Mouse (Mus musculus) heart, adult 2 months (tissue): ENCODE results near the gene B4galnt3. TPM values are rescaled to one million over a fixed set of nuclear protein-coding genes. Genes with fewer than 3 reads are reported as not detected.
A peak's percentile ranks its signal among the peaks of the same experiment; 100 is the strongest.

ENCODE experiments used
- DNase-seq, 2 experiments: peaks; one replicate each; pipeline ENCODE4 v3.0.0; 2021
- H3K27ac ChIP-seq: fragments of 200-600 bp; 2 replicates; pipeline ENCODE4 v1.8.1; 2022
- H3K27me3 ChIP-seq: fragments of 200-500 bp; 2 replicates; pipeline ENCODE4 v1.6.1; 2012; ENCODE audit warnings: mild to moderate bottlenecking, low read length, inconsistent platforms, mixed read lengths; ENCODE audit not compliant: control insufficient read depth, insufficient read depth
- H3K36me3 ChIP-seq: fragments of 200-500 bp; 2 replicates; pipeline ENCODE4 v1.6.1; 2012; ENCODE audit warnings: low read length, inconsistent platforms; ENCODE audit not compliant: control insufficient read depth, insufficient read depth
- H3K4me1 ChIP-seq: fragments of 200-500 bp; 2 replicates; pipeline ENCODE4 v1.6.1; 2011; ENCODE audit warnings: low read length; ENCODE audit not compliant: control insufficient read depth, insufficient read depth
- H3K4me3 ChIP-seq: fragments of 200-600 bp; 2 replicates; pipeline ENCODE4 v1.8.1; 2022
- H3K79me2 ChIP-seq: fragments of 200-500 bp; replicated peaks from 2 replicates; pipeline ENCODE4 v1.6.1; 2012; ENCODE audit warnings: mild to moderate bottlenecking, inconsistent platforms, low read length, moderate library complexity, mixed read lengths; ENCODE audit not compliant: control insufficient read depth, insufficient read depth
- H3K9ac ChIP-seq: fragments of 200-500 bp; 2 replicates; pipeline ENCODE4 v1.6.1; 2012; ENCODE audit warnings: low read depth, mild to moderate bottlenecking, control low read depth, inconsistent platforms, low read length, mixed read lengths
- CTCF ChIP-seq: fragments of 200-600 bp; IDR thresholded peaks from 2 replicates; pipeline ENCODE4 v1.8.1; 2022; ENCODE audit warnings: antibody characterized with exemption, mild to moderate bottlenecking, moderate library complexity
- EP300 ChIP-seq: fragments of 200-500 bp; IDR thresholded peaks from 2 replicates; pipeline ENCODE4 v1.6.1; 2011; ENCODE audit warnings: low read depth, low read length, control low read depth; ENCODE audit not compliant: insufficient read depth
- POLR2A ChIP-seq: fragments of 200-500 bp; IDR thresholded peaks from 2 replicates; pipeline ENCODE4 v1.6.1; 2011; ENCODE audit warnings: mild to moderate bottlenecking, low read depth, low read length, control low read depth; ENCODE audit not compliant: insufficient read depth
- WGBS: fragments of 180-500 bp; shearing (Covaris S2); methylation state at CpG from one replicate; pipeline ENCODE4 v1.1.7; 2018; 5-methylcytosine and 5-hydroxymethylcytosine counted together
- intact Hi-C: fragments of 180-260 bp; cut with DNase I; formaldehyde crosslinking; loops from one replicate; pipeline ENCODE4 v1.15.1; 2025
- long read RNA-seq: library from polyadenylated mRNA; stranded (forward); transcript quantifications from one replicate; pipeline ENCODE4 v2.0.0, GENCODE M21; 2021
- polyA plus RNA-seq: library from polyadenylated mRNA; depleted of rRNA; stranded (reverse); fragments of >200 nt; gene quantifications from 2 replicates; pipeline ENCODE4 v1.2.3, GENCODE M21; 2012; rRNA removed
- total RNA-seq, 2 experiments: library from RNA; stranded (reverse); gene quantifications; 2 replicates each; pipeline ENCODE4 v1.2.3; 2021

Gene B4galnt3
- total RNA-seq (under 1 TPM; 0.20 to 0.29 TPM), polyA plus RNA-seq (0.20 and 0.26 TPM in 2 replicates)
- long read RNA-seq: 0 reads

DNA sequence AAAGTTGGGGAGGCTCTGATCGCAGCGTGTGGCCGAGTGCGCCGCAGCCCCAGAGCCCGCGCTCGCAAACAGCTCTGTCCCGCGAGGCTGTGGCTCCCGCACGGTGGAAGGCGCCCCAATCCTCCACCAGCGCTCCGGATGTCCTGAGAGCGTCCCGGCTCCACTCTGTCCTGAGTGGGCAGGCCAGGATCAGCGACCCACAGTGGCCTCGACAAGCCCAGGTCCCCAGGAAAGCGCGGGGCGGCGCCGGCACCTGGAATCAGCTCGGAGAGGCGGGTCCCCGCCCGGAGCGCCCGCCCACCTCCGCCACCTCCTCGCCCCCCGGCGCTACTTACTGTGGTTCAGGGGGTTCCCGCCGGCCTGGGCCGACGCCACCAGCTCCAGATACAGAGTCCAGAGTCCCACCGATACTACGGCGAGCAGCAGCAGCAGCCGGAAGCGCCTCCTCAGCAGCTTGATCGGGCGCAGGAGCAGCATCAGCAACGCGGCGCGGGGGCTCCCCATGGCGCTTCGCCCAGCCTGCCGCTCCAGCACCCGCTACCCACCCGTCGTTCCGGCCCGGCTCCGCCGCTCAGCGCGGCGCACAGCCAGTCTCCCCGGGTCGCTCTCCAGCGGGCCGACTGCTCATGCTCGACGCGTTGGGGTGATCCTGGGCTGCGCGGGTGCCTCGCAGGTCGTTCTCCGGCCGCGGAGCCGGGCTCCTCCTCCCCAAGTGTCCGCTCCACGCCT is at the start of gene B4galnt3, which contains the start of gene D330020A13Rik:
TSS of gene B4galnt3 (minus strand) at position 504 of the 729 bp plus-strand sequence.
TSS of gene D330020A13Rik (plus strand) at position 309 of the 729 bp plus-strand sequence.
- no peaks in the 10 kb centered on the region for H3K79me2 ChIP-seq
- TF ChIP-seq EP300: no peak
- no peak for TF ChIP-seq CTCF
- TF ChIP-seq POLR2A: no peak
- H3K4me1 ChIP-seq: no peaks in the 10 kb centered on the region
- peak within 1 kb of the TSS; percentile 50 for H3K4me3 ChIP-seq
- intact Hi-C loops: no loop called here
- no peak within 1 kb of the TSS for H3K27ac ChIP-seq
- peak; percentile 13 to 31 for DNase-seq
- under 1% methylated on average over 70 of the region's 79 CpGs for WGBS
- H3K9ac ChIP-seq: peak within 1 kb of the TSS; percentile 36
- peaks cover 11% of the 10 kb centered on the region for H3K27me3 ChIP-seq
- H3K36me3 ChIP-seq: no peaks in the 10 kb centered on the region

DNA sequence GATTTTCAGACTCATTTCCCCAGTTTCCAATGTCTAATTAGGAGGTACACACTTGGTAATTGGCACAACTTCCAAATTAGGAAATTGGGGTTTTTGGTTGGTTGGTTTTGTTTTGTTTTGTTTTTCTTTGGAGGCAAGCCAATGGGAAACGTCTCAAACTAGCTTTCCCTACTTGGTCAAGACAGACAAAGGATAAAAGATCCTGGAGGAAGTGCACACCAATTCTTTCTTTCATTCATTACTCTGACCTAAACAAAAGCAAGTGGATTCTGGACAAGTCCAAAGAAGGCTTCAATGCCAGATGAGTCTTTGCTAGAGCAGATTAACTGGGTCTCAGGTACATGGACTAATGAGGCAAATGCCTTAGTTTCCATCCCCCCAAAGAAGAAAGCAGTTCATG is 49.6 kb upstream of the B4galnt3 start:
- no peaks in the 10 kb centered on the region; the same call in 1 of the 2 replicates for H3K36me3 ChIP-seq
- H3K27ac ChIP-seq: no peak overlapping the region
- no peak overlapping the region for H3K4me3 ChIP-seq
- no peaks in the 10 kb centered on the region for H3K4me1 ChIP-seq
- no peaks in the 10 kb centered on the region for H3K27me3 ChIP-seq
- no peak overlapping the region for H3K9ac ChIP-seq
- 33% methylated on average over 1 of the region's 1 CpGs for WGBS
- intact Hi-C loops: no loop called here
- no peaks in the 10 kb centered on the region for H3K79me2 ChIP-seq
- no peak for DNase-seq
- TF ChIP-seq POLR2A (no peak), EP300 (no peak), CTCF (no peak)

DNA sequence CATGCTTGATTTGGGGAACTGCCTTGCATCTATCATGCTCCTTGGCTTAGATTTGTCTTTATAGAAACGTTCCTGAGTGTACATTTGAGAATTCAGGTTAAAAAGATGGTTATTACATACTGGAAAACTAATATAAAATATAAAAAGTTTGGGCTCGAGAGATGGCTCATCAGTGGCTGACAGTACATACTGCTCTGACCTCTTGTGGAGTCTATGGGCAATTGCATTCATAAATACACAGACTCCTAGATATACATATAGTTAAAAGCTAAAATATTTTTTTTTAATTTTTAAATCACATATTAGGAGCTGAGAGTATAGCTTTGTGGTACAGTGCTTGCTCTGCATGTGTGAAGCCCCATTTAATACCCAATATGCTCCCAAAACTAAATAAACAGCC is 38.0 kb upstream of the B4galnt3 start:
- no peaks in the 10 kb centered on the region for H3K27me3 ChIP-seq
- H3K9ac ChIP-seq: no peak overlapping the region
- no peak for DNase-seq
- H3K4me1 ChIP-seq: no peaks in the 10 kb centered on the region
- 77% methylated on average over 2 of the region's 2 CpGs for WGBS
- H3K4me3 ChIP-seq: no peak overlapping the region
- no peak for TF ChIP-seq POLR2A
- TF ChIP-seq CTCF: peak; percentile 53
- H3K36me3 ChIP-seq: no peaks in the 10 kb centered on the region; the same call in 1 of the 2 replicates
- H3K79me2 ChIP-seq: no peaks in the 10 kb centered on the region
- no peak overlapping the region for H3K27ac ChIP-seq
- intact Hi-C loops: no loop called here

DNA sequence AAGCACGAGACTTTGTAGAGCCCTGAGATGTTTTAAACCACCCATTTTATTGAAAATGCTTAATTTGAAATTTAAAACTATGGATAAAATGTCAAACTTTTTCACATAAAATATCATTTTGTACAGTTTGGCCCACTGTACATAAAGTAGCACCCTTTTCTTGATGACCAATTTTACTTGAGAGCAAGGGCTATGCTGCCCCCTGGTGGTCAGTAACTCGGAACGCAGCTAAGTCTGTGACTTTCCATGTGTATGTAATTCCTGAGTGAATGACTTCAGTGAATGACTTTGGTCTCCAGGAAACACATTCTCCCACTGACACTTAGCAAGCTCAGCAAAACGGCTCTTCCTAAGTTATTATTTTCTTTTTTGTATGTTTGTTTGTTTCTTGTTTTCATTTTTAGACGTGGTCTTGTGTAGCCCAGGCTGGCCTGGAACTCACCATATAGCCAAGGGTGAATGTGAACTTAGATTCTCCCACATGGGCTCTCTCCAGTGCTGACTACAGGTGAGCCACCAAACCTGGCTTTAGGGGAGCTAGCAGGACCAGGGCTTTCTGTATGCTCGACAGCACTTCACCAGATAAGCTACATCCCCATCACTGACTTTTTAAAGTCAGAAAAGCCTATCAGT is 30.1 kb upstream of the B4galnt3 start:
- WGBS: 30% methylated on average over 6 of the region's 6 CpGs
- intact Hi-C loops: loop anchor here (1.0 to 10.0 kb wide), 2 partner anchors 102 to 530 kb away; no protein-coding TSS in a partner anchor
- peak; percentile 99 for TF ChIP-seq CTCF
- TF ChIP-seq POLR2A: no peak

DNA sequence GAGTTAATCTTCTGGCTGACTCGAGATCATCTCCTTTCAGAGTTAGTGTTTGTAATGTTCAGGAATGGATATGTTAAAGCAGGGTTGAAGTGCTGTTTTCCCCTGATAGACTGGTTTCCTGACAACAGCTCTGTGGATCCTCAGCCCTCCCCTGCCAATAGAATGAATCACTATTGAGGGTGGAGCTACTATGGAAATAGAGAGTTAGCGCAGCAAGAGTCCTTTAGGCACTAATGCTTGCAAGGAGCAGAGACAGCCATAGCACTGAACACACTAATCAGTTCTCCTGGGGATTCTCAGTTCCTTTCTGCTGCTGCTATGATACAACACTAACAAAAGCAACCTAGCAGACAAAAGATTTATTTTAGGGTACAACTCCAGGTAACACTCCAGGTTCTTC is 26.0 kb upstream of the B4galnt3 start:
- no peaks in the 10 kb centered on the region for H3K27me3 ChIP-seq
- H3K79me2 ChIP-seq: no peaks in the 10 kb centered on the region
- H3K27ac ChIP-seq: no peak overlapping the region
- no peak overlapping the region for H3K4me3 ChIP-seq
- DNase-seq: no peak
- no peaks in the 10 kb centered on the region for H3K4me1 ChIP-seq
- no peak overlapping the region for H3K9ac ChIP-seq
- H3K36me3 ChIP-seq: no peaks in the 10 kb centered on the region
- intact Hi-C loops: loop anchor here (10.0 kb wide), 1 partner anchor 526 kb away; no protein-coding TSS in a partner anchor
- 47% methylated on average over 2 of the region's 2 CpGs for WGBS
- TF ChIP-seq POLR2A (no peak), CTCF (no peak), EP300 (no peak)

More for the DNA sequence above, 30.1 kb upstream of the B4galnt3 start:
- no peak overlapping the region for H3K9ac ChIP-seq
- peak; percentile 42 to 54 for DNase-seq
- no peaks in the 10 kb centered on the region for H3K4me1 ChIP-seq
- no peaks in the 10 kb centered on the region for H3K27me3 ChIP-seq
- no peaks in the 10 kb centered on the region for H3K36me3 ChIP-seq
- no peak overlapping the region for H3K27ac ChIP-seq
- no peak overlapping the region for H3K4me3 ChIP-seq
- H3K79me2 ChIP-seq: no peaks in the 10 kb centered on the region

DNA sequence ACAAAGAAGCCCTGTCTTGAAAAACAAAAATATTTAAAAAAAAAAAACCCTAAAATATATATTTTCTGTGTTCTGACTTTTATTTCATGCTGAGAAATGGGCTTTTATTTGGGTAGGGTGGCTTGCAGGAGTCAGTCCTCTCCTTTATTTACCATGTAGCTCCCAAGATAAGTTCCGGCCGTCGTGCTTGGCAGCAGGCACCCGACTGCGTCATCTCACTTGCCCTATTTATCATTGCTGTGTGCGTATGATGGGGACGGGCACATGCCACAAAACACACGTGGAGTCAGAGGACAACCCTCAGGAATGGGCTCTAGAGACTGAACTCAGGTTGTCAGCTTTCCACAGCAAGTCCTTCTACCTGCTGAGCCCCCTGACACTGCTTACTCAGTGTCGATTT is 24.8 kb upstream of the B4galnt3 start:
- Histone ChIP-seq H3K27me3 (no peaks in the 10 kb centered on the region), H3K27ac (no peak overlapping the region), H3K4me3 (no peak overlapping the region), H3K36me3 (no peaks in the 10 kb centered on the region), H3K9ac (no peak overlapping the region), H3K79me2 (no peaks in the 10 kb centered on the region), H3K4me1 (no peaks in the 10 kb centered on the region)
- 71% methylated on average over 9 of the region's 9 CpGs for WGBS
- DNase-seq: peak in 1 of 2 experiments; percentile 6
- TF ChIP-seq EP300: no peak
- no peak for TF ChIP-seq POLR2A
- TF ChIP-seq CTCF: no peak
- intact Hi-C loops: no loop called here
